Mouse (Mus musculus): ENCODE data around the gene Wee2.

GRCm38 (mm10) chr6:40418386-40418785, 20.5 kb upstream of the Wee2 start:
- TF ChIP-seq CTCF (IDR thresholded peaks at IDR 0.05; ENCODE audit: extremely low read depth, insufficient read length, insufficient replicate concordance, low read depth, low read length), result no peak
- no peak for TF ChIP-seq POLR2A (IDR thresholded peaks at IDR 0.05; ENCODE audit: low read depth, low read length)
